Mouse (Mus musculus) hindbrain, postnatal 0 days (tissue): ENCODE measurements at regions not wholly inside any gene's neighbourhood (a gene's known extent, or its start where the extent isn't known, plus 50 kb on each side); places are given as distances from the start of the nearest gene placed in this dataset.
"Not testable (repeated sequence)": the region's sequence is repeated elsewhere in the genome, so short reads cannot be mapped to it uniquely, and the experiment has no call there.

Experiments used
- ATAC-seq: fragments of 200-750 bp; cut with Nextera tagmentation; 2 replicates; pipeline ENCODE4 v1.8.0; 2017; ENCODE audit warnings: mild to moderate bottlenecking, moderate TSS enrichment, moderate library complexity
- DNase-seq: peaks from one replicate; pipeline ENCODE4 v3.0.0-alpha.2; 2015; ENCODE audit warnings: low spot score
- H3K27ac ChIP-seq: fragments of 300-500 bp; sonication (generic); 2 replicates; pipeline ENCODE4 v1.5.1; 2014; ENCODE audit warnings: mild to moderate bottlenecking
- H3K27me3 ChIP-seq: fragments of 300-500 bp; sonication (generic); 2 replicates; pipeline ENCODE4 v1.6.1; 2014; ENCODE audit warnings: low read length, mixed read lengths; ENCODE audit not compliant: insufficient read depth
- H3K36me3 ChIP-seq: fragments of 300-500 bp; sonication (generic); 2 replicates; pipeline ENCODE4 v1.6.1; 2014; ENCODE audit warnings: low read length, mixed read lengths; ENCODE audit not compliant: insufficient read depth
- H3K4me1 ChIP-seq: fragments of 300-500 bp; sonication (generic); 2 replicates; pipeline ENCODE4 v1.6.1; 2014; ENCODE audit warnings: antibody characterized with exemption, low read length, mixed read lengths; ENCODE audit not compliant: insufficient read depth
- H3K4me2 ChIP-seq: fragments of 300-500 bp; sonication (generic); 2 replicates; pipeline ENCODE4 v1.6.1; 2014; ENCODE audit warnings: low read depth, mild to moderate bottlenecking, low read length, moderate library complexity, mixed read lengths
- H3K4me3 ChIP-seq: fragments of 300-500 bp; sonication (generic); 2 replicates; pipeline ENCODE4 v1.5.1; 2014; ENCODE audit warnings: low read length
- H3K9ac ChIP-seq: fragments of 300-500 bp; sonication (generic); replicated peaks from 2 replicates; pipeline ENCODE4 v1.6.1; 2014; ENCODE audit warnings: mild to moderate bottlenecking, low read length, moderate library complexity, mixed read lengths
- H3K9me3 ChIP-seq: fragments of 300-500 bp; sonication (generic); 2 replicates; pipeline ENCODE4 v1.6.1; 2016; ENCODE audit warnings: low read length, mixed read lengths
- CTCF ChIP-seq: IDR thresholded peaks from 2 replicates; pipeline ENCODE4 v1.5.1; 2016; ENCODE audit warnings: antibody characterized with exemption, control low read depth, low read depth
- WGBS: fragments of 180-500 bp; shearing (Covaris S2); extraction: QIAGEN DNeasy Blood & Tissue Kit; methylation state at CpG from one replicate; pipeline ENCODE4 v1.1.7; 2014; 5-methylcytosine and 5-hydroxymethylcytosine counted together

GRCm38 (mm10) chr12:70655411-70655811 lies 169.9 kb upstream of the Frmd6 start:
- Histone ChIP-seq H3K4me2 (no peak overlapping the region), H3K4me1 (no peaks in the 10 kb centered on the region), H3K4me3 (no peak overlapping the region), H3K27me3 (no peaks in the 10 kb centered on the region), H3K36me3 (no peaks in the 10 kb centered on the region), H3K27ac (no peak overlapping the region), H3K9ac (no peak overlapping the region), H3K9me3 (no peaks in the 10 kb centered on the region)
- ATAC-seq (no peak), DNase-seq (no peak)
- no peak for TF ChIP-seq CTCF
- 91% methylated on average over 2 of the region's 2 CpGs for WGBS

DNA sequence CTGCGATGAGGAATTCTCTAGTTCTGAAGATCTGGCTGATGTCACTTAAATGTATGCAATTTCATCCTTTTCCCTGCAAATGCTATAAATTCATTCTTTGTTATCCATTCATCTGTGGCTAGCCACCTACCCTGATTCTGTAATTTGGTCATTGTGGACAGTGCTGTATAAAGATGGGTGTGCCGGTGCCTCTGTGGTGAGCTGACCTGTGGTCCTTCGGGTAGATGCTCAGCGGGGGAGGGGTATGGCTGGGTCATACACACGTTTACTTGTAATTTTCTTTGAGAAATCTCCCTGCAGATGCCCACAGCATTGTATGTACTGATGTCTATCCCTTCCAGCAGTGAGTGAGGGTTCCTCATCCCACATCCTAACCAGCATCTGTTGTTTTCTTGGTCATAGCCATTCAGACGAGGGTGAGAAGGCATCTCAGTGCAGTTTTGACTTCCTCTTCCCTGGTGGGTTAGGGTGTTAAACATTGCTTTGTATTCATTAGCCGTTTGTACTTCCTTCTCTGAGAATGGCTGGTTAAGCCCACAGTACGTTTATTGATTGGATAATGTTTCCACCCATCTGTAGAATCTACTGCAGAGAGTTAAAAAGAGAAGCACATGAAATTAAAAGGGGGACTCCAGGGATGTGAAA lies 169.3 kb upstream of the Frmd6 start:
- ATAC-seq: no peak
- Histone ChIP-seq H3K4me3 (no peak overlapping the region), H3K27me3 (no peaks in the 10 kb centered on the region), H3K4me1 (no peaks in the 10 kb centered on the region), H3K36me3 (no peaks in the 10 kb centered on the region), H3K4me2 (no peak overlapping the region), H3K9me3 (no peaks in the 10 kb centered on the region), H3K27ac (no peak overlapping the region), H3K9ac (no peak overlapping the region)
- DNase-seq: no peak
- TF ChIP-seq CTCF: no peak
- WGBS: 72% methylated on average over 8 of the region's 8 CpGs

GRCm38 (mm10) chr12:70656805-70657492 lies 168.4 kb upstream of the Frmd6 start:
- H3K4me1 ChIP-seq: no peaks in the 10 kb centered on the region
- H3K27ac ChIP-seq: no peak overlapping the region
- TF ChIP-seq CTCF: no peak
- no peak overlapping the region for H3K9ac ChIP-seq
- no peak for DNase-seq
- ATAC-seq: no peak
- H3K9me3 ChIP-seq: no peaks in the 10 kb centered on the region
- H3K36me3 ChIP-seq: no peaks in the 10 kb centered on the region
- WGBS: 58% methylated on average over 7 of the region's 7 CpGs
- H3K4me3 ChIP-seq: no peak overlapping the region
- H3K27me3 ChIP-seq: no peaks in the 10 kb centered on the region
- H3K4me2 ChIP-seq: no peak overlapping the region

DNA sequence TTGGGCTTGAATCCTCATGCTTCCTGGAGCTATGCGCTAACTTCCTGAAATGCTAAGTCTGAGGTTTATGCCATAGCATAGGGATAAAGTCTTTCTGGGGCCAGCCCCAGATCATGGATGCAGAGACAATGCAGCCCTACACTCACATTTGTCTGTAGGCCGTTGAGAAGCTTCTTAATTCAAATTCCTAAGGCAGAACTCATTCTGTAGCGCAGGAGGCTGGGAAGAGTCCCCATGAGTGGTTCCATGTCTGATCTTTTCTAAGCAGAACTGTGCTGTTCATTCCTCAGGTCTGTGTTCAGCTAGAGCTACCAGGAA lies 167.9 kb upstream of the Frmd6 start:
- Histone ChIP-seq H3K27ac (no peak overlapping the region), H3K4me1 (no peaks in the 10 kb centered on the region), H3K27me3 (no peaks in the 10 kb centered on the region), H3K4me3 (no peak overlapping the region), H3K9me3 (no peaks in the 10 kb centered on the region), H3K36me3 (no peaks in the 10 kb centered on the region), H3K9ac (no peak overlapping the region), H3K4me2 (no peak overlapping the region)
- WGBS: 84% methylated on average over 3 of the region's 3 CpGs
- no peak for TF ChIP-seq CTCF
- ATAC-seq (no peak), DNase-seq (no peak)

DNA sequence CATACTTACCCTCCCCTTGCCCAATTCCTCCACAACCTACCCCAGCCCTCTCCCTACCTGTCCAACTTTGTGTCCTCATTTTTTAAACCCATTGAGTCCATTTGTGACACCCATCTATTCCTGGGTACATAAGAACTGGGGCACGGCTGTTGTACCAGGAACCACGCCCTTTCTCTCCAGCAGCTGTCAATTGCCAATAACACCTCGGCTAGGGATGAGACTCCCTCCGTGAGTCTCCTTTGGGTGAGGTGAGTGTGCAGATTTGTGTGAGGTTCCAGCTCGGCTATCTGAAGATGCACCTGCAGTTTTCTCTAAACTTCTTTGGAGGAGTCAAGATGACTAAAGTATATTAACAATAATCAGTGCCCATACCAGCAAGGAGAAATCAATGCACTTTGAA lies 167.2 kb upstream of the Frmd6 start:
- WGBS: 91% methylated on average over 5 of the region's 5 CpGs
- Histone ChIP-seq H3K4me3 (no peak overlapping the region), H3K9ac (no peak overlapping the region), H3K4me1 (no peaks in the 10 kb centered on the region), H3K27me3 (no peaks in the 10 kb centered on the region), H3K36me3 (no peaks in the 10 kb centered on the region), H3K9me3 (no peaks in the 10 kb centered on the region), H3K4me2 (no peak overlapping the region), H3K27ac (no peak overlapping the region)
- ATAC-seq: no peak
- no peak for DNase-seq
- TF ChIP-seq CTCF: no peak

- WGBS: 82% methylated on average over 4 of the region's 4 CpGs
Observed at GRCm38 (mm10) chr12:70660388-70660787, 164.9 kb upstream of the Frmd6 start.

GRCm38 (mm10) chr12:70668158-70668557 lies 157.2 kb upstream of the Frmd6 start:
- 91% methylated on average over 5 of the region's 8 CpGs for WGBS
- not testable (repeated sequence) for H3K4me3 ChIP-seq, DNase-seq, H3K9me3 ChIP-seq, H3K4me2 ChIP-seq, H3K27me3 ChIP-seq, H3K9ac ChIP-seq, H3K4me1 ChIP-seq, ATAC-seq, H3K36me3 ChIP-seq, H3K27ac ChIP-seq

More at GRCm38 (mm10) chr12:70660388-70660787, 164.9 kb upstream of the Frmd6 start:
- no peak for DNase-seq
- no peak overlapping the region for H3K4me2 ChIP-seq
- no peaks in the 10 kb centered on the region for H3K36me3 ChIP-seq
- TF ChIP-seq CTCF: no peak
- ATAC-seq: no peak
- no peaks in the 10 kb centered on the region for H3K9me3 ChIP-seq
- no peak overlapping the region for H3K27ac ChIP-seq
- H3K27me3 ChIP-seq: no peaks in the 10 kb centered on the region
- no peak overlapping the region for H3K9ac ChIP-seq
- H3K4me3 ChIP-seq: no peak overlapping the region
- H3K4me1 ChIP-seq: no peaks in the 10 kb centered on the region
